Mouse (Mus musculus) ES-Bruce4 (cell line): ENCODE data around the gene Vgll4. TPM values are rescaled to one million over a fixed set of nuclear protein-coding genes. Genes with fewer than 3 reads are reported as not detected.
A peak's percentile ranks its signal among the peaks of the same experiment; 100 is the strongest.

Experiments used
- H3K27ac ChIP-seq: 2 replicates; pipeline ENCODE4 v1.5.1; 2012; ENCODE audit warnings: low read length, inconsistent platforms; ENCODE audit not compliant: insufficient read depth
- H3K27me3 ChIP-seq: 2 replicates; pipeline ENCODE4 v1.6.1; 2012; ENCODE audit warnings: mild to moderate bottlenecking, low read length, inconsistent platforms; ENCODE audit not compliant: control insufficient read depth, poor library complexity, insufficient read depth, severe bottlenecking
- H3K36me3 ChIP-seq: 2 replicates; pipeline ENCODE4 v1.6.1; 2012; ENCODE audit warnings: inconsistent platforms, mild to moderate bottlenecking, low read length, moderate library complexity; ENCODE audit not compliant: control insufficient read depth, poor library complexity, insufficient read depth, severe bottlenecking
- H3K4me1 ChIP-seq: one replicate; pipeline ENCODE4 v1.8.1; 2011; ENCODE audit warnings: low read length; ENCODE audit not compliant: control insufficient read depth, insufficient read depth
- H3K4me3 ChIP-seq: 2 replicates; pipeline ENCODE4 v1.5.1; 2011; ENCODE audit warnings: low read depth, mild to moderate bottlenecking, low read length
- H3K9ac ChIP-seq: 2 replicates; pipeline ENCODE4 v1.6.1; 2012; ENCODE audit warnings: low read depth, mild to moderate bottlenecking, inconsistent platforms; ENCODE audit not compliant: poor library complexity, severe bottlenecking
- H3K9me3 ChIP-seq: replicated peaks from 2 replicates; pipeline ENCODE4 v1.6.1; 2012; ENCODE audit warnings: mild to moderate bottlenecking, low read length, inconsistent platforms; ENCODE audit not compliant: control insufficient read depth, poor library complexity, insufficient read depth, severe bottlenecking
- CTCF ChIP-seq: IDR thresholded peaks from one replicate; pipeline ENCODE4 v1.8.1; 2011; ENCODE audit warnings: low read depth, low read length
- EP300 ChIP-seq: IDR thresholded peaks from 2 replicates; pipeline ENCODE4 v1.6.1; 2011; ENCODE audit warnings: low read depth, low read length; ENCODE audit not compliant: insufficient read depth
- POLR2A ChIP-seq: IDR thresholded peaks from one replicate; pipeline ENCODE4 v1.8.1; 2011; ENCODE audit warnings: low read length; ENCODE audit not compliant: insufficient read depth
- polyA plus RNA-seq: library from polyadenylated mRNA; stranded (reverse); fragments of >200 nt; gene quantifications from 2 replicates; pipeline ENCODE4 v1.2.4, GENCODE M21; 2011; ENCODE audit warnings: low read depth; ENCODE audit not compliant: missing spikeins, insufficient read depth, insufficient read length

The Vgll4 gene
- polyA plus RNA-seq = 37.3 and 39.2 TPM in 2 replicates

DNA sequence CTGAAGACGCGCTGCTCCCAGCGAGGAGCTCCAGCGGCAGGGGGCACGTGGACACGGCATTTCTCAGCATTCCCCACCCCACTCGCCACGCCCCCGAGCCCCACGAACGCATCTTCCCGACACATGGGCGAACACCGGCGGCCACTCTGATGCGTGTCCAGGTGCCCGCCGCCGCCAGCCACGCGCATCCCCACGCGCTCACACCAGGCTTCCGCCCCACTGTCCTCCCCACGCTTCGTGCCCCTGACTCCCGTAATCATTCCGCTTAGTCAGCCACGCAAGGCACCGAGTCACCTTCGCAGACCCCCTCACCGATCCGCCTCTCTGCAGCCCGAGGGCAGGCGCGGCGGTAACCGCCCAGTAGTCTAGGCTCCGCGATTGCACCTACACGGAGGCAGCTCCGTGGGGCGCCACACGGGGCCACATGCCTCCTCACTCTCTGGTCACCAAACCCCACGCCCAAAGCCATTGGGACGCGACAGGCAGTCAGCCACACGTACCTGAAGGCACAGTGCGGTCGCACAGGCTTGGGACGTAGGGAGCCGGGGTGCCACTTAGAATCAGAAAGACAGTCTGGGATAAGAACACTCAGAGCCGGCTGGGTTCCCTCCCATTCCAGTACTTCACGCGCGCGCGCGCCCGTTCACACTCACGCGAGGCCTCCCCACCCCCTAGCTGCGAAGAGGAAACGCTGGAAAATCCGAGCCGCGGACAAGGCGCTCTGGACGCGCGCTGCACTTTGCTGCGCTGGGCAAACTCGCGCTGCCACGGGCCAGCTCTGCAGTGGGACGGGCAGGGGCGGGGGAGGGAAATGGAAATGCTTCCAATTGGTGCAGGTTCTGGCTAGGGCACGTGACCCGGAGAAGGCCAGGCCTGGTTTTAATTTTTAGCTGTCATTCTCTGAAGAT lies at the start of gene Vgll4:
Gene Vgll4, minus strand, starts transcription at position 782 of the 908 bp plus-strand sequence.
- H3K4me1 ChIP-seq = no peaks in the 10 kb centered on the region
- H3K27me3 ChIP-seq = no peaks in the 10 kb centered on the region
- H3K27ac ChIP-seq = no peak within 1 kb of the TSS
- H3K9ac ChIP-seq = peak within 1 kb of the TSS; percentile 57
- no peaks in the 10 kb centered on the region for H3K9me3 ChIP-seq
- peak within 1 kb of the TSS; percentile 68 for H3K4me3 ChIP-seq
- no peak for TF ChIP-seq POLR2A
- no peak for TF ChIP-seq EP300
- no peak for TF ChIP-seq CTCF
- H3K36me3 ChIP-seq = no peaks in the 10 kb centered on the region

DNA sequence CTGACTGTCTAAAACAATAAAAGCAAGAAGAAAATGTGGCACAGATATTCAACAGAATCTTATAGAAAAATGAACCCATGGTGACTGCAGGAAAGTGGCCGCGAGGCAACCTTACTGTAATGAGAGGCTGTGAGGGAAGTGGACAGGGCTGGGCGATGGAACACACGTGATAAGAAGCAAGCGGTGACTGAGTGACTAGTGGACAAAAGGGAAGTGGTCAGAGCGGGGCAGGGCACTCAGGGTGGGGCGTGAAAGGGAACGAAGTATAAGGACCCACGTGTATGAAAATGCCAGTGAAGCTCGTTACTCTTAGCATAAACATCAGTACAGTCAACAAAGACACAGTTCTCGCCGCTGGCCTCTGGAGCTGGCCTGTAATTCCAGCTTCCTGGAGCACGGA lies 45.7 kb upstream of the Vgll4 start:
- no peak overlapping the region for H3K27ac ChIP-seq
- no peaks in the 10 kb centered on the region for H3K4me1 ChIP-seq
- H3K36me3 ChIP-seq = peaks cover 7% of the 10 kb centered on the region; the same call in 1 of the 2 replicates
- H3K9ac ChIP-seq = no peak overlapping the region
- H3K27me3 ChIP-seq = no peaks in the 10 kb centered on the region
- no peak overlapping the region for H3K4me3 ChIP-seq
- no peaks in the 10 kb centered on the region for H3K9me3 ChIP-seq
- TF ChIP-seq CTCF = no peak
- no peak for TF ChIP-seq EP300
- no peak for TF ChIP-seq POLR2A

DNA sequence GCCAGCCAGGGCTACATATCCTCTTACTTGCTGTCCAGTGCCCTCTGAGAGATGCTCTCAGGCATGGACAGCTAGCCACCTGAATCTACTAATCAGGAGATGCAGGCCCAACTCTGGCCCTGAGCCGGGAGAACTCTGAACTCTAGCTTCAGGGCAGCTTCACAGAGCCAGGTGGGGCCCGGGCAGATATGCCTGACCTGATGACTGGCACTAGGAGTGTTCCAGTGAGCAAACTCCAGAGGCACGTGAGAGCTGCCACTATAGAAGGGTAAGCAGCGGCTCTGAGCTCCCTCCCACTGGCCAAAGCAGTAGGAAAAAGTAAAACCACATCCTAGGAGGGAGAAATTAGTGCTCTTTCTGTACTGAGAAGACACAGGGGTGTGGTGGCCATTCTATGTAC lies 43.8 kb upstream of the Vgll4 start:
- no peak overlapping the region for H3K9ac ChIP-seq
- no peaks in the 10 kb centered on the region for H3K9me3 ChIP-seq
- H3K4me1 ChIP-seq = no peaks in the 10 kb centered on the region
- peaks cover 7% of the 10 kb centered on the region; the same call in 1 of the 2 replicates for H3K36me3 ChIP-seq
- no peaks in the 10 kb centered on the region for H3K27me3 ChIP-seq
- H3K4me3 ChIP-seq = no peak overlapping the region
- no peak for TF ChIP-seq EP300
- TF ChIP-seq POLR2A = no peak
- TF ChIP-seq CTCF = no peak
- no peak overlapping the region for H3K27ac ChIP-seq

DNA sequence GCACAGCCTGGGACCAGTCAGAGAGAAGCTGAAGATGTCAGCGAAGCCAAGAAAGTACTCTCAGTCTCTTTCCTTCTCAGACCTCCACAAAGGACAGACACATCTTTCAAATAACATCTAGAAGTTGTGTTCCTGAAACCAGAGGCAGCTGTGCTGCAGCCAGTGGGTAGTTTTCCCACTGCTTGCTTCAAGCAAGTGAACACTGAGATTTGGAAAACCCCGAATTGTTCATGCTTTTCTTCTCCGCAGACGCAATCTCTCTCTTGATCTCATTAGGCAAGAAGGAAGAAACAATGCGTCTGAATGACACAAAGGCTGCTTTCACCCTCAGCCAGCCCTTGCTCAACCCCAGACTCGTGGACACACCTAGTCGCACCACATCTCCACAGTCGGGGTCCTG lies 42.0 kb upstream of the Vgll4 start:
- Histone ChIP-seq H3K4me1 (no peaks in the 10 kb centered on the region), H3K4me3 (no peak overlapping the region), H3K27ac (no peak overlapping the region), H3K9ac (no peak overlapping the region), H3K9me3 (no peaks in the 10 kb centered on the region), H3K36me3 (peaks cover 7% of the 10 kb centered on the region; the same call in 1 of the 2 replicates), H3K27me3 (no peaks in the 10 kb centered on the region)
- TF ChIP-seq EP300 = no peak
- no peak for TF ChIP-seq POLR2A
- TF ChIP-seq CTCF = no peak

DNA sequence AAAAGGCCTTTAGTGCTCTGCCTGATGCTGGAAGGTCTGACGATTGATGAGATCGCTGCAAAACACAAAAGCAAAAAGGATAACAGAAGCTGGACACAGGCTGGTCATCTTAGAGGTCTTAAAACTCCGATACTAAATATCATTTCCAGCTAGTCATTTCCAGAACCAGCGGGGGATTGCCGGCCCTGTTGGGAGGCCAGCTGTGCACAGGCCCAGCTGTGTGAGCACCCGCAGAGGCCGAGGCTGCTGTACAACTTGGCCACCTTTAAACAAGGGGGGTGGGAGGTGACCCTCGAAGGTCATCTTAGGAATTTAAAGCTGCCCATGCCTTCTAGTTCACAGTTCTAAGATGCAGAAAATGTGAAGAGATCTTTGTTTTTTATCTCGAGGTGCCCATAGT lies 41.0 kb upstream of the Vgll4 start:
- H3K4me1 ChIP-seq = no peaks in the 10 kb centered on the region
- H3K4me3 ChIP-seq = no peak overlapping the region
- H3K27me3 ChIP-seq = no peaks in the 10 kb centered on the region
- H3K9ac ChIP-seq = no peak overlapping the region
- TF ChIP-seq POLR2A (no peak), EP300 (no peak), CTCF (no peak)
- H3K9me3 ChIP-seq = no peaks in the 10 kb centered on the region
- H3K27ac ChIP-seq = no peak overlapping the region
- H3K36me3 ChIP-seq = peaks cover 7% of the 10 kb centered on the region; the same call in 1 of the 2 replicates

DNA sequence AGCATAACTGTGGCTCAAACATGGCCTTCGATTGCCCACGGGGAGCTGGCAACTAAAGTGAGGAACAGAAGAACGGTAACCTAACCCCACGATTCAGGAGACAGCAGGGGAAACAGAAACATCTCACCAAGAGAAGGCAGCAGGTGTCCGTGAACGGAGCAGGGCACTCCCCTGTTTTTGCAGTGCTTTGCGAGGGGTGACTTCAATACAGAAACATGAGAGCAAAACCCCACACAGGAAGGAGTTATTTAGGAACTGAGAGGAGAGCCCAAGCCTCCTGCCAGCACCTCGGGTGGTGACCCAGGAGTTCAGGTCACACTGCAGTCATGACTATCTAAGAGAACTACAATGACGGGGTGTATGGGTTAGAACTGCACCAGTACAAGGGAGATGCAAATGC lies 40.5 kb upstream of the Vgll4 start:
- H3K27ac ChIP-seq = no peak overlapping the region
- no peaks in the 10 kb centered on the region for H3K9me3 ChIP-seq
- no peak overlapping the region for H3K4me3 ChIP-seq
- no peak overlapping the region for H3K9ac ChIP-seq
- H3K36me3 ChIP-seq = peaks cover 4% of the 10 kb centered on the region; the same call in 1 of the 2 replicates
- no peaks in the 10 kb centered on the region for H3K4me1 ChIP-seq
- H3K27me3 ChIP-seq = no peaks in the 10 kb centered on the region
- no peak for TF ChIP-seq CTCF
- no peak for TF ChIP-seq EP300
- no peak for TF ChIP-seq POLR2A
